Mouse (Mus musculus) hindbrain, embryonic 11.5 days (tissue): Measurements from ENCODE around the gene Hyou1. TPM values are rescaled to one million over a fixed set of nuclear protein-coding genes. Genes with fewer than 3 reads are reported as not detected.
"Not testable (repeated sequence)": the region's sequence is repeated elsewhere in the genome, so short reads cannot be mapped to it uniquely, and the experiment has no call there.

ENCODE experiments used
- ATAC-seq: fragments of 200-750 bp; cut with Nextera tagmentation; 2 replicates; pipeline ENCODE4 v1.8.0; 2017; ENCODE audit warnings: mild to moderate bottlenecking, moderate TSS enrichment, moderate library complexity; ENCODE audit not compliant: low FRiP score
- DNase-seq: peaks from one replicate; pipeline ENCODE4 v3.0.0-alpha.2; 2015; ENCODE audit warnings: low spot score
- H3K27ac ChIP-seq: fragments of 300-500 bp; sonication (generic); 2 replicates; pipeline ENCODE4 v1.5.1; 2014; ENCODE audit warnings: mild to moderate bottlenecking, low read depth, low read length
- H3K27me3 ChIP-seq: fragments of 300-500 bp; sonication (generic); 2 replicates; pipeline ENCODE4 v1.6.1; 2014; ENCODE audit warnings: mild to moderate bottlenecking, low read length, moderate library complexity, mixed read lengths; ENCODE audit not compliant: control insufficient read depth, insufficient read depth
- H3K36me3 ChIP-seq: fragments of 300-500 bp; sonication (generic); 2 replicates; pipeline ENCODE4 v1.6.1; 2014; ENCODE audit warnings: mild to moderate bottlenecking, low read length, moderate library complexity, mixed read lengths; ENCODE audit not compliant: control insufficient read depth, insufficient read depth
- H3K4me1 ChIP-seq: fragments of 300-500 bp; sonication (generic); replicated peaks from 2 replicates; pipeline ENCODE4 v1.6.1; 2014; ENCODE audit warnings: low read length, mixed read lengths; ENCODE audit not compliant: control insufficient read depth, insufficient read depth
- H3K4me2 ChIP-seq: fragments of 300-500 bp; sonication (generic); replicated peaks from 2 replicates; pipeline ENCODE4 v1.6.1; 2014; ENCODE audit warnings: mild to moderate bottlenecking, low read depth, low read length
- H3K4me3 ChIP-seq: fragments of 300-500 bp; sonication (generic); 2 replicates; pipeline ENCODE4 v1.5.1; 2014; ENCODE audit warnings: low read depth, low read length
- H3K9ac ChIP-seq: fragments of 300-500 bp; sonication (generic); 2 replicates; pipeline ENCODE4 v1.6.1; 2014; ENCODE audit warnings: low read depth, low read length
- H3K9me3 ChIP-seq: fragments of 300-500 bp; sonication (generic); 2 replicates; pipeline ENCODE4 v1.6.1; 2016; ENCODE audit warnings: low read length; ENCODE audit not compliant: control insufficient read depth
- WGBS: fragments of 180-500 bp; shearing (Covaris S2); extraction: QIAGEN DNeasy Blood & Tissue Kit; methylation state at CpG from one replicate; pipeline ENCODE4 v1.1.7; 2014; 5-methylcytosine and 5-hydroxymethylcytosine counted together
- polyA plus RNA-seq: library from polyadenylated mRNA; unstranded; fragments of >200 nt; fragmentation: Nextera tagmentation; extraction: Ambion mirVana; gene quantifications from 2 replicates; pipeline ENCODE4 v1.2.1, GENCODE M21; 2014

Hyou1 gene
- polyA plus RNA-seq, 1 experiment from 2014 or later = 29.7 TPM

GRCm38 (mm10) chr9:44412781-44413180 lies 33.5 kb downstream of the Hyou1 start:
- peaks cover 8% of the 10 kb centered on the region; the same call in 1 of the 2 replicates for H3K36me3 ChIP-seq
- no peaks in the 10 kb centered on the region for H3K4me1 ChIP-seq
- H3K9me3 ChIP-seq = no peaks in the 10 kb centered on the region
- no peaks in the 10 kb centered on the region for H3K27me3 ChIP-seq
- no peak overlapping the region for H3K27ac ChIP-seq
- no peak overlapping the region for H3K9ac ChIP-seq
- ATAC-seq (no peak), DNase-seq (no peak)
- no peak overlapping the region for H3K4me2 ChIP-seq
- H3K4me3 ChIP-seq = no peak overlapping the region
- 79% methylated on average over 2 of the region's 2 CpGs for WGBS

DNA sequence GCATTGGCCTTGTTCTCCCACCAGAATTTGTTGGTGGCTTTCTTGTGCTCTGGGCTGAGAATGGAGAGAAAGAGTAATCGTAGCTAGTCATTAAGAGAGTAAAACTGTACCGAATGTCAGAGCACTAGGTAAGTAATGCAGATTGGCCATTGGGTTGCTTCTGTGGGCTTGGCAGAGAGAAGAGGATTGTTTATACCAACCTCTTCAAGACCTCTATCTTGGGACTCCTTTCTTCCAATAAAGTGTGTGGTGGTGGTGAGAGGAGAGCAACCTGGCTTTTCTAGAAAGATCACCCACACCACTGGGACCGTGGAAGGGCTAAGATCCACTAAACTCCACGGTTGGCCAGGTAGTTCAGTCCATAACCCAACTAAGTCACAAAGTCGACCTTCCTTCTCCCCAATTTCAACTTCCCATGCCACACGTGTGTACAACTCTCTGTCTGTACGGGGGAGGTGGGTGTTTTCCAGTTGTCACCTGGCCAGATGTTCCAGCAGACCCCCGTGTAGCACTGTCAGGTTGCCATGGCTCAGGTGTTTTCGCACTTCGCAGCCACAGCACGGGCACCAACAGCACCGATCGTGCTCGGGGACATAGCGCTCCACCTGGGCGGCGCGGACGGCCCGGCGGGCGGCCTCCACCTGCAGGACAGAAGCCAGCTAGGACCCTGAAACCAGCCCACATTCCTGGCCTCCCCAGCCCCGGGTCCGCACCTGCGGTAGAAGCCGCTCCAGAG lies 38.0 kb downstream of the Hyou1 start:
- peak; percentile 25 for DNase-seq
- peak overlapping the region; percentile 70 for H3K4me3 ChIP-seq
- no peaks in the 10 kb centered on the region for H3K9me3 ChIP-seq
- H3K9ac ChIP-seq = peak overlapping the region; percentile 70
- H3K27ac ChIP-seq = 0 out of 2 replicates have a peak overlapping the region, but pooled peaks have one; percentile 39
- peak; percentile 73 for ATAC-seq
- 7% methylated on average over 26 of the region's 26 CpGs for WGBS
- H3K4me1 ChIP-seq = no peaks in the 10 kb centered on the region
- no peaks in the 10 kb centered on the region for H3K27me3 ChIP-seq
- peaks cover 2% of the 10 kb centered on the region; the same call in 1 of the 2 replicates for H3K36me3 ChIP-seq
- peak overlapping the region; percentile 69 for H3K4me2 ChIP-seq

GRCm38 (mm10) chr9:44417892-44418363 lies 38.6 kb downstream of the Hyou1 start:
- Histone ChIP-seq H3K27me3 (no peaks in the 10 kb centered on the region), H3K36me3 (no peaks in the 10 kb centered on the region), H3K9me3 (no peaks in the 10 kb centered on the region), H3K9ac (peak overlapping the region; percentile 70), H3K4me1 (no peaks in the 10 kb centered on the region), H3K27ac (0 out of 2 replicates have a peak overlapping the region, but pooled peaks have one; percentile 60), H3K4me3 (peak overlapping the region; percentile 70), H3K4me2 (peak overlapping the region; percentile 69)
- under 1% methylated on average over 38 of the region's 38 CpGs for WGBS
- DNase-seq = peak; percentile 97
- peak; percentile 92 for ATAC-seq

- peak within 1 kb of the TSS; percentile 70 for H3K9ac ChIP-seq
- peak within 1 kb of the TSS; percentile 70 for H3K4me3 ChIP-seq
- no peaks in the 10 kb centered on the region for H3K36me3 ChIP-seq
- peak within 1 kb of the TSS; percentile 69 for H3K4me2 ChIP-seq
- WGBS = 84% methylated on average over 14 of the region's 14 CpGs
- no peaks in the 10 kb centered on the region for H3K9me3 ChIP-seq
- H3K27me3 ChIP-seq = no peaks in the 10 kb centered on the region
- ATAC-seq (no peak), DNase-seq (no peak)
- H3K4me1 ChIP-seq = no peaks in the 10 kb centered on the region
- H3K27ac ChIP-seq = 0 out of 2 replicates have a peak within 1 kb of the TSS, but pooled peaks have one; percentile 60
Measured at GRCm38 (mm10) chr9:44418519-44419385, 39.5 kb downstream of the Hyou1 start, which contains the start of gene Ccdc84. TSS of gene Ccdc84 (minus strand) at chr9:44418569.

GRCm38 (mm10) chr9:44419730-44420129 lies 40.4 kb downstream of the Hyou1 start:
- WGBS = 93% methylated on average over 9 of the region's 9 CpGs
- not testable (repeated sequence) for H3K36me3 ChIP-seq, H3K4me3 ChIP-seq, H3K4me1 ChIP-seq, H3K27ac ChIP-seq, H3K9me3 ChIP-seq, DNase-seq, ATAC-seq, H3K4me2 ChIP-seq, H3K9ac ChIP-seq, H3K27me3 ChIP-seq

DNA sequence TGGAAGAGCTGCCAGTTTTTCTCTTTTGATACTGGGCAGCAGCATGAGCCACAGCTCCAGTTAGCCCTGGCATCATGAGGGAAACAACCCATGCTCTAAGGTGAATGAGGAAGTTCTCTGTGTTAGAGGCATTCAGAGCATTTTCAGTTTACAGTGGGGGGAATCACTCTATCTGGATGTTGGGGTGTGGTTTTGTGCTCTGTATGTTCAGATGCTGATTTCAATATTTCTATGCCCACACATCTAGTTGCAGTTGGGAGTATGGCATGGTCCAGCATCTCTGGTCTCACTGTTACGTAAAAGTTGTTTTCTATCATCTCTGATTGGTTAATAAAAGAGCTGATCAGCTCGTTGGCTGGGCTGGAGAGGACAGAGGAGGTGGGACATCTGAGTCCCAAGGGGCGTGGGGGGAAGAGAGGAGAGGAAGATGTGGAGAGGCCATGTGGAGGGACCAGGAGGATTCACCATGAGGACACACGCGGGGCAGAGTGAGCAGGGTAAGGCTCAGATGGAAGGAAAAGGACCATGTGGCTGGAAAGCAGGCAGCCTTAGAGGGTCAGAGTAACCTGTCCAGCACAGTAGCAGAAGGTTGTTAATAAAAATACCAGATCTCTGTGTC lies 41.1 kb downstream of the Hyou1 start:
- ATAC-seq = no peak
- no peaks in the 10 kb centered on the region for H3K4me1 ChIP-seq
- H3K9ac ChIP-seq = no peak overlapping the region
- no peak overlapping the region for H3K4me2 ChIP-seq
- H3K27ac ChIP-seq = no peak overlapping the region
- no peaks in the 10 kb centered on the region for H3K36me3 ChIP-seq
- WGBS = 78% methylated on average over 5 of the region's 5 CpGs
- DNase-seq = no peak
- H3K4me3 ChIP-seq = no peak overlapping the region
- no peaks in the 10 kb centered on the region for H3K9me3 ChIP-seq
- H3K27me3 ChIP-seq = no peaks in the 10 kb centered on the region

GRCm38 (mm10) chr9:44423576-44423975 lies 44.3 kb downstream of the Hyou1 start:
- DNase-seq = no peak
- H3K4me3 ChIP-seq = no peak overlapping the region
- no peaks in the 10 kb centered on the region for H3K36me3 ChIP-seq
- 86% methylated on average over 4 of the region's 4 CpGs for WGBS
- H3K4me1 ChIP-seq = no peaks in the 10 kb centered on the region
- no peak for ATAC-seq
- no peak overlapping the region for H3K4me2 ChIP-seq
- H3K9me3 ChIP-seq = no peaks in the 10 kb centered on the region
- H3K27me3 ChIP-seq = no peaks in the 10 kb centered on the region
- no peak overlapping the region for H3K9ac ChIP-seq
- no peak overlapping the region for H3K27ac ChIP-seq

DNA sequence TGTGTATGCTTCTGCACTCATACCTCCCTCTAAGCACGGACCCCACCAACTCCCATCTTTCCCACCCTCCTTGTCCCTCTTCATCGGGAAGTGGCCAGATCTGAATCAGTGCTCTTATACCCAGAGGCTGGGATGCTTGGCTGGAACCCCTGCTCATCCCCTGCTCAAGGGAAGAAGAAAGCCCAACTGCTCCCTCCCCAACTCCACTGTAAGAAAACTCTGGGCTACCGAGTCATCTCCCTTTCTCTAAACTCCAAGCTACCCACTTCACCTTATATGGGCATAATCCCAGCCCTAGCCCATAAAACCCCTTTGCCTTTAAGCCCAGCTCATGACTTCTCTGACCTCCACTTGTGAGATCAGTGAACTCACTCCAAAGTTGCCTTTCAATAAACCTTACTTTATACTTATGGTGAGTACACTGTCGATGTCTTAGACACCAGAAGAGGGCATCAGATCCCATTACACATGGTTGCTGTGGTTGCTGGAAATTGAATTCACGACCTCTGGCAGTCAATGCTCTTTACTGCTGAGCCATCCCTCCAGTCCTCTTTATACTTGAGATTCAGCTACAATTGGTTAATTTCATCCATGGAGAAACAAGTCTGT lies 53.4 kb downstream of the Hyou1 start:
- DNase-seq (no peak), ATAC-seq (no peak)
- Histone ChIP-seq H3K4me2 (no peak overlapping the region), H3K27me3 (no peaks in the 10 kb centered on the region), H3K4me3 (no peak overlapping the region), H3K4me1 (no peaks in the 10 kb centered on the region), H3K9ac (no peak overlapping the region), H3K9me3 (no peaks in the 10 kb centered on the region), H3K27ac (no peak overlapping the region), H3K36me3 (no peaks in the 10 kb centered on the region)
- WGBS = 53% methylated on average over 5 of the region's 5 CpGs
